ENCODE assay signal across 16 mouse cellular contexts in the genomic region with DNA sequence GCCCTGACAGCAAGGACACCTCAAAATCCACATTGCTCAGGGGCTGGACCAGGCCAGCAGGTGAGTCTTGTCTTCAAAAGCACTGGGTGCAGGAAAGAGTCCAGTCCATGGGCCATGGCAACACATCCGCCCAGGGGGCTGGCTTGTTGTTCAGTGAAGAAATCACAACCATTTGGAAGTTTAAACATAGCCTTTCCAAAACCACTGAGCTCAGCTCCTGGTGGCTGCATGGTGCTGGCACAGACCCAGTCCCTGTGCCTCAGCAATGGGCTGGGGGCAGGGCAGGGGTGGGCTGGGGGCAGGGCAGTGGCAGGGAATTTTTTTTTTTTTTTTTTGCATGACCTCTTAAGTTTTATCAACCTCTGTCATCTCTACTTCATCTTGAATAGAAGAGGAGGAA.
DNase-seq lines count a peak whose midpoint lies in the region; ATAC-seq and TF ChIP-seq lines count a peak whose summit lies in the region.
"Had no signal": no experiment of that assay in that cellular context is flagged by ENCODE, and none has a peak within 500 bp of the region (broad histone marks: within the 10 kb centered on the region; RNA-seq: fewer than 3 reads in every experiment).

No protein-coding gene starts in this region.

- 74% methylated on average over 1 of the region's 1 CpGs for WGBS in heart, postnatal 0 days
- WGBS in heart, embryonic 12.5 days: 77% methylated on average over 1 of the region's 1 CpGs
- 67% methylated on average over 1 of the region's 1 CpGs for WGBS in lung, embryonic 14.5 days
- WGBS in lung, adult 2 months: 71% methylated on average over 1 of the region's 1 CpGs
- WGBS in intestine, embryonic 16.5 days: 77% methylated on average over 1 of the region's 1 CpGs

- no peak overlapping the region for H3K9ac ChIP-seq in heart, postnatal 0 days (replicated peaks; ENCODE audit: low read depth, low read length)
- H3K9ac ChIP-seq in heart, embryonic 12.5 days: no peak overlapping the region
- no peak overlapping the region for H3K9ac ChIP-seq in lung, embryonic 14.5 days
- H3K9ac ChIP-seq in intestine, embryonic 16.5 days (ENCODE audit: low read depth, low read length): no peak overlapping the region
- H3K9ac ChIP-seq: forebrain, postnatal 0 days; heart, embryonic 13.5 days; limb, embryonic 13.5 days; liver, embryonic 15.5 days had no signal

- 0 out of 2 replicates have a peak, but pooled peaks cover 4% of the 10 kb centered on the region for H3K36me3 ChIP-seq in heart, postnatal 0 days (replicated peaks; ENCODE audit: control insufficient read depth, insufficient read depth, low read length)
- peaks cover 6% of the 10 kb centered on the region; the same call in 1 of the 2 replicates for H3K36me3 ChIP-seq in heart, embryonic 12.5 days
- no peaks in the 10 kb centered on the region for H3K36me3 ChIP-seq in lung, embryonic 14.5 days (ENCODE audit: insufficient read depth)
- no peaks in the 10 kb centered on the region for H3K36me3 ChIP-seq in intestine, embryonic 16.5 days (ENCODE audit: control insufficient read depth, insufficient read depth, low read length)
- H3K36me3 ChIP-seq: limb, embryonic 13.5 days; liver, embryonic 15.5 days had no signal

- H3K4me3 ChIP-seq in heart, postnatal 0 days (ENCODE audit: low read depth, low read length): no peak overlapping the region
- H3K4me3 ChIP-seq in heart, embryonic 12.5 days: no peak overlapping the region
- no peak overlapping the region for H3K4me3 ChIP-seq in lung, embryonic 14.5 days (ENCODE audit: low read depth, low read length)
- H3K4me3 ChIP-seq in lung, adult 2 months (replicated peaks; ENCODE audit: extremely low read depth, low read depth, low read length): no peak overlapping the region
- no peak overlapping the region for H3K4me3 ChIP-seq in intestine, embryonic 16.5 days (ENCODE audit: low read length)
- H3K4me3 ChIP-seq: heart, embryonic 13.5 days; left cerebral cortex, adult 2 months; limb, embryonic 13.5 days; liver, embryonic 15.5 days had no signal

- peak overlapping the region; percentile 51 for H3K27ac ChIP-seq in heart, postnatal 0 days (ENCODE audit: low read depth)
- H3K27ac ChIP-seq in heart, embryonic 12.5 days (ENCODE audit: poor library complexity, severe bottlenecking): no peak overlapping the region
- peak overlapping the region; percentile 26; the same call in 1 of the 2 replicates for H3K27ac ChIP-seq in lung, embryonic 14.5 days (ENCODE audit: low read depth)
- peak overlapping the region; percentile 60 for H3K27ac ChIP-seq in intestine, embryonic 16.5 days (ENCODE audit: low read length)
- H3K27ac ChIP-seq: heart, embryonic 13.5 days; left cerebral cortex, adult 2 months; limb, embryonic 13.5 days; liver, embryonic 15.5 days had no signal

- peaks cover 11% of the 10 kb centered on the region for H3K4me1 ChIP-seq in heart, postnatal 0 days (ENCODE audit: control insufficient read depth, insufficient read depth)
- H3K4me1 ChIP-seq in heart, embryonic 12.5 days (replicated peaks): peaks cover 44% of the 10 kb centered on the region
- H3K4me1 ChIP-seq in lung, embryonic 14.5 days (ENCODE audit: insufficient read depth): peaks cover 28% of the 10 kb centered on the region
- H3K4me1 ChIP-seq in lung, adult 2 months (ENCODE audit: control insufficient read depth, insufficient read depth, low read length): peaks cover 5% of the 10 kb centered on the region
- peaks cover 26% of the 10 kb centered on the region for H3K4me1 ChIP-seq in intestine, embryonic 16.5 days (ENCODE audit: control insufficient read depth, insufficient read depth, low read length)
- H3K4me1 ChIP-seq: liver, embryonic 15.5 days had no signal

- H3K27me3 ChIP-seq in heart, postnatal 0 days (ENCODE audit: control insufficient read depth, insufficient read depth, low read length): no peaks in the 10 kb centered on the region
- H3K27me3 ChIP-seq in heart, embryonic 12.5 days (replicated peaks): no peaks in the 10 kb centered on the region
- H3K27me3 ChIP-seq in lung, embryonic 14.5 days (ENCODE audit: insufficient read depth, low read length): no peaks in the 10 kb centered on the region
- no peaks in the 10 kb centered on the region for H3K27me3 ChIP-seq in intestine, embryonic 16.5 days (replicated peaks; ENCODE audit: control insufficient read depth, insufficient read depth, low read length)
- H3K27me3 ChIP-seq: heart, embryonic 13.5 days; liver, embryonic 15.5 days had no signal

- H3K9me3 ChIP-seq in heart, postnatal 0 days (replicated peaks; ENCODE audit: control insufficient read depth, low read length): no peaks in the 10 kb centered on the region
- no peaks in the 10 kb centered on the region for H3K9me3 ChIP-seq in heart, embryonic 12.5 days (replicated peaks)
- no peaks in the 10 kb centered on the region for H3K9me3 ChIP-seq in lung, embryonic 14.5 days (ENCODE audit: low read depth, low read length)
- no peaks in the 10 kb centered on the region for H3K9me3 ChIP-seq in intestine, embryonic 16.5 days (ENCODE audit: control insufficient read depth, low read length)
- H3K9me3 ChIP-seq: heart, embryonic 13.5 days; limb, embryonic 13.5 days; liver, embryonic 15.5 days had no signal

- TF ChIP-seq CTCF in heart, postnatal 0 days (IDR thresholded peaks at IDR 0.05; ENCODE audit: low read depth): no peak
- TF ChIP-seq CTCF in lung, embryonic 14.5 days (IDR thresholded peaks at IDR 0.05; ENCODE audit: low read depth): no peak
- no peak for TF ChIP-seq CTCF in lung, adult 2 months (IDR thresholded peaks at IDR 0.05; ENCODE audit: insufficient read depth, low read length)

- no peak for ATAC-seq in heart, postnatal 0 days (ENCODE audit: insufficient read depth, low read depth)
- no peak for ATAC-seq in heart, embryonic 12.5 days (ENCODE audit: insufficient number of reproducible peaks, low FRiP score)
- ATAC-seq in lung, embryonic 14.5 days (ENCODE audit: insufficient read depth): no peak
- no peak for ATAC-seq in intestine, embryonic 16.5 days
- ATAC-seq: forebrain, postnatal 0 days had no signal

- no peak for TF ChIP-seq POLR2A in lung, adult 2 months (IDR thresholded peaks at IDR 0.05; ENCODE audit: borderline replicate concordance, extremely low read depth, low read depth, low read length)

- no peak for TF ChIP-seq EP300 in heart, postnatal 0 days (IDR thresholded peaks at IDR 0.05; ENCODE audit: low read depth)

- H3K4me2 ChIP-seq in heart, postnatal 0 days (ENCODE audit: low read depth, low read length): no peak overlapping the region
- no peak overlapping the region for H3K4me2 ChIP-seq in heart, embryonic 12.5 days
- no peak overlapping the region for H3K4me2 ChIP-seq in lung, embryonic 14.5 days
- no peak overlapping the region for H3K4me2 ChIP-seq in intestine, embryonic 16.5 days (ENCODE audit: low read depth, low read length)
- H3K4me2 ChIP-seq: heart, embryonic 13.5 days; limb, embryonic 13.5 days; liver, embryonic 15.5 days; midbrain, embryonic 11.5 days had no signal

- DNase-seq in heart, postnatal 0 days (ENCODE audit: low spot score): no peak
- peak; percentile 49 for DNase-seq in lung, embryonic 14.5 days
- no peak for DNase-seq in lung, adult 2 months
- DNase-seq in NIH3T3 (ENCODE audit: low read depth): peak; percentile 58
- DNase-seq in natural killer cell, adult 2 months (ENCODE audit: low spot score in 2 of 2): no peak
- DNase-seq in layer of hippocampus, adult 8-10 months (ENCODE audit: low spot score in 2 of 2): no peak
- DNase-seq: cerebellum, postnatal 36 days; forebrain, postnatal 0 days; gastrocnemius, postnatal 10 days had no signal

Comparison
In these comparisons a context has a peak if more than half of its experiments do, and no peak if none do; other contexts are left out.
1. DNase-seq: peak in lung, embryonic 14.5 days (single experiment) and NIH3T3 (single experiment); none in heart, postnatal 0 days (single experiment), lung, adult 2 months (single experiment), natural killer cell, adult 2 months (0 of 2) and layer of hippocampus, adult 8-10 months (0 of 2).